Comparison of ENCODE assay signal across 29 mouse cellular contexts in genomic region chr1:131042263-131042662, GRCm38 (mm10). TPM values are rescaled to one million over a fixed set of nuclear protein-coding genes. Genes with fewer than 3 reads are reported as not detected.
DNase-seq lines count a peak whose midpoint lies in the region; ATAC-seq and TF ChIP-seq lines count a peak whose summit lies in the region.
"Had no signal": no experiment of that assay in that cellular context is flagged by ENCODE, and none has a peak within 500 bp of the region (broad histone marks: within the 10 kb centered on the region; RNA-seq: fewer than 3 reads in every experiment).

No protein-coding gene starts in this region.

- no peaks in the 10 kb centered on the region for H3K27me3 ChIP-seq in heart, embryonic 11.5 days (ENCODE audit: control insufficient read depth, insufficient read depth, low read length)
- H3K27me3 ChIP-seq in heart, adult 2 months (ENCODE audit: control insufficient read depth, insufficient read depth, low read length), result no peaks in the 10 kb centered on the region
- no peaks in the 10 kb centered on the region for H3K27me3 ChIP-seq in heart, embryonic 16.5 days (ENCODE audit: control insufficient read depth, insufficient read depth, low read length)
- no peaks in the 10 kb centered on the region for H3K27me3 ChIP-seq in midbrain, embryonic 10.5 days (ENCODE audit: low read depth, poor library complexity, severe bottlenecking)
- H3K27me3 ChIP-seq in midbrain, embryonic 14.5 days (ENCODE audit: control insufficient read depth, insufficient read depth, low read length), result no peaks in the 10 kb centered on the region
- H3K27me3 ChIP-seq: CH12.LX; embryonic facial prominence, embryonic 12.5 days; forebrain, embryonic 13.5 days; Patski had no signal

- ATAC-seq in heart, embryonic 11.5 days (replicated peaks; ENCODE audit: insufficient number of reproducible peaks, low FRiP score, low TSS enrichment), result no peak
- no peak for ATAC-seq in heart, embryonic 16.5 days (replicated peaks; ENCODE audit: extremely low read depth, insufficient read depth, low FRiP score)
- ATAC-seq in midbrain, embryonic 14.5 days (ENCODE audit: low FRiP score, low TSS enrichment), result no peak
- ATAC-seq: activated CD4-positive, CD25-positive, alpha-beta regulatory T cell, adult 4 months; CD4-positive, CD25-positive, alpha-beta regulatory T cell, adult 4 months; forebrain, embryonic 13.5 days; Patski had no signal

- no peak for TF ChIP-seq EP300 in heart, adult 2 months (IDR thresholded peaks at IDR 0.05; ENCODE audit: insufficient read depth, low read depth, low read length)

- WGBS in heart, embryonic 11.5 days (ENCODE audit: insufficient replicate concordance), result 48% methylated on average over 2 of the region's 2 CpGs
- 66% methylated on average over 2 of the region's 2 CpGs for WGBS in heart, adult 2 months
- WGBS in heart, embryonic 16.5 days, result 45% methylated on average over 2 of the region's 2 CpGs
- WGBS in midbrain, embryonic 10.5 days, result 56% methylated on average over 2 of the region's 2 CpGs
- 60% methylated on average over 2 of the region's 2 CpGs for WGBS in midbrain, embryonic 14.5 days

- no peak overlapping the region for H3K27ac ChIP-seq in heart, embryonic 11.5 days (ENCODE audit: low read depth, low read length)
- H3K27ac ChIP-seq in heart, adult 2 months, result no peak overlapping the region
- no peak overlapping the region for H3K27ac ChIP-seq in heart, embryonic 16.5 days (ENCODE audit: low read length)
- 0 out of 2 replicates have a peak overlapping the region, but pooled peaks have one; percentile 28 for H3K27ac ChIP-seq in midbrain, embryonic 10.5 days (replicated peaks)
- no peak overlapping the region for H3K27ac ChIP-seq in midbrain, embryonic 14.5 days (replicated peaks; ENCODE audit: low read depth, low read length)
- H3K27ac ChIP-seq: embryonic facial prominence, embryonic 10.5 days; embryonic facial prominence, embryonic 12.5 days; forebrain, embryonic 13.5 days had no signal

- no peaks in the 10 kb centered on the region for H3K79me2 ChIP-seq in heart, adult 2 months (replicated peaks; ENCODE audit: control insufficient read depth, insufficient read depth, low read length)

- peaks cover 15% of the 10 kb centered on the region for H3K4me1 ChIP-seq in heart, embryonic 11.5 days (ENCODE audit: control insufficient read depth, insufficient read depth, low read length)
- H3K4me1 ChIP-seq in heart, adult 2 months (ENCODE audit: control insufficient read depth, insufficient read depth, low read length), result no peaks in the 10 kb centered on the region
- peaks cover 15% of the 10 kb centered on the region for H3K4me1 ChIP-seq in heart, embryonic 16.5 days (ENCODE audit: control insufficient read depth, insufficient read depth, low read length)
- no peaks in the 10 kb centered on the region for H3K4me1 ChIP-seq in midbrain, embryonic 10.5 days
- no peaks in the 10 kb centered on the region for H3K4me1 ChIP-seq in midbrain, embryonic 14.5 days (ENCODE audit: control insufficient read depth, insufficient read depth, low read length)
- H3K4me1 ChIP-seq: embryonic facial prominence, embryonic 10.5 days; embryonic facial prominence, embryonic 12.5 days; forebrain, embryonic 13.5 days had no signal

- TF ChIP-seq POLR2A in heart, adult 2 months (IDR thresholded peaks at IDR 0.05; ENCODE audit: insufficient read depth, low read depth, low read length), result no peak

- H3K9me3 ChIP-seq in heart, embryonic 11.5 days (replicated peaks; ENCODE audit: control insufficient read depth, low read length), result no peaks in the 10 kb centered on the region
- H3K9me3 ChIP-seq in heart, embryonic 16.5 days (replicated peaks; ENCODE audit: control insufficient read depth, low read length), result peaks cover 3% of the 10 kb centered on the region
- H3K9me3 ChIP-seq in midbrain, embryonic 10.5 days (replicated peaks), result no peaks in the 10 kb centered on the region; the same call in 1 of the 2 replicates
- peaks cover 5% of the 10 kb centered on the region; the same call in 1 of the 2 replicates for H3K9me3 ChIP-seq in midbrain, embryonic 14.5 days (ENCODE audit: control insufficient read depth, low read length)
- H3K9me3 ChIP-seq: embryonic facial prominence, embryonic 10.5 days; embryonic facial prominence, embryonic 12.5 days; forebrain, embryonic 13.5 days; G1E had no signal

- intact Hi-C loops in heart, adult 2 months (cut with DNase I), result no loop called here
- intact Hi-C loops in heart, postnatal 36 days (cut with DNase I), result loop anchor here (10.0 kb wide), 1 partner anchor 347 kb away; no protein-coding TSS in a partner anchor

- H3K9ac ChIP-seq in heart, embryonic 11.5 days (ENCODE audit: low read depth, low read length), result 0 out of 2 replicates have a peak overlapping the region, but pooled peaks have one; percentile 39
- H3K9ac ChIP-seq in heart, adult 2 months (ENCODE audit: low read depth, low read length), result no peak overlapping the region
- H3K9ac ChIP-seq in heart, embryonic 16.5 days (ENCODE audit: low read length), result peak overlapping the region; percentile 19; the same call in 1 of the 2 replicates
- no peak overlapping the region for H3K9ac ChIP-seq in midbrain, embryonic 14.5 days (replicated peaks; ENCODE audit: low read length)
- H3K9ac ChIP-seq: embryonic facial prominence, embryonic 12.5 days; forebrain, embryonic 13.5 days had no signal

- H3K4me3 ChIP-seq in heart, embryonic 11.5 days (ENCODE audit: low read depth, low read length), result no peak overlapping the region
- no peak overlapping the region for H3K4me3 ChIP-seq in heart, adult 2 months
- H3K4me3 ChIP-seq in heart, embryonic 16.5 days (ENCODE audit: low read length), result no peak overlapping the region
- H3K4me3 ChIP-seq in midbrain, embryonic 10.5 days, result no peak overlapping the region
- no peak overlapping the region for H3K4me3 ChIP-seq in midbrain, embryonic 14.5 days (replicated peaks; ENCODE audit: low read depth, low read length)
- H3K4me3 ChIP-seq: embryonic facial prominence, embryonic 10.5 days; embryonic facial prominence, embryonic 12.5 days; forebrain, embryonic 13.5 days had no signal

- DNase-seq in heart, adult 11 months, result peak; percentile 88
- DNase-seq in heart, adult 9 months (ENCODE audit: low spot score in 2 of 2), result no peak
- DNase-seq in heart, adult 2 months, result no peak
- DNase-seq in heart, postnatal 36 days, result no peak
- DNase-seq in midbrain, embryonic 10.5 days (ENCODE audit: low spot score), result no peak
- no peak for DNase-seq in midbrain, embryonic 14.5 days
- DNase-seq: adrenal gland, adult 8-10 months; adrenal gland, postnatal 14 days; adrenal gland, postnatal 36 days; B cell, adult 2 months; cerebellum, adult 11-12 months; cerebellum, adult 2 months; cerebellum, adult 9-10 months; cerebellum, postnatal 10 days; cerebellum, postnatal 25 days had no signal

- H3K4me2 ChIP-seq in heart, embryonic 11.5 days, result no peak overlapping the region
- no peak overlapping the region for H3K4me2 ChIP-seq in heart, embryonic 16.5 days (ENCODE audit: low read depth, low read length)
- no peak overlapping the region for H3K4me2 ChIP-seq in midbrain, embryonic 14.5 days (ENCODE audit: low read length)
- H3K4me2 ChIP-seq: embryonic facial prominence, embryonic 12.5 days; forebrain, embryonic 13.5 days had no signal

- TF ChIP-seq CTCF in heart, adult 2 months (IDR thresholded peaks at IDR 0.05), result no peak

- no peaks in the 10 kb centered on the region for H3K36me3 ChIP-seq in heart, embryonic 11.5 days (ENCODE audit: control insufficient read depth, insufficient read depth, low read length)
- H3K36me3 ChIP-seq in heart, adult 2 months (ENCODE audit: control insufficient read depth, insufficient read depth, low read length), result no peaks in the 10 kb centered on the region
- H3K36me3 ChIP-seq in heart, embryonic 16.5 days (ENCODE audit: control insufficient read depth, insufficient read depth), result no peaks in the 10 kb centered on the region; the same call in 1 of the 2 replicates
- no peaks in the 10 kb centered on the region for H3K36me3 ChIP-seq in midbrain, embryonic 10.5 days
- no peaks in the 10 kb centered on the region for H3K36me3 ChIP-seq in midbrain, embryonic 14.5 days (ENCODE audit: control insufficient read depth, insufficient read depth, low read length)
- H3K36me3 ChIP-seq: embryonic facial prominence, embryonic 10.5 days; embryonic facial prominence, embryonic 12.5 days; G1E had no signal

RNA-seq across cellular contexts. Expression of gene Il10, which starts 22.6 kb away (rescaled TPM):
- polyA plus RNA-seq in heart, embryonic 11.5 days (2014; fragmentation: Nextera tagmentation; extraction: Ambion mirVana), result not detected in 2 replicates
- total RNA-seq in heart, adult 2 months (2021), result not detected
- not detected in 2 replicates for polyA plus RNA-seq in heart, adult 2 months (2012; rRNA removed)
- polyA plus RNA-seq in heart, embryonic 16.5 days (2015; fragmentation: Nextera tagmentation; extraction: Ambion mirVana), result 0.11 and 0.14 TPM in 2 replicates
- not detected for total RNA-seq in heart, postnatal 36 days (2021)
- not detected in 2 replicates for polyA plus RNA-seq in midbrain, embryonic 10.5 days (2016; fragmentation: Nextera tagmentation; extraction: Ambion mirVana)
- not detected in 2 replicates for polyA plus RNA-seq in midbrain, embryonic 14.5 days (2014; fragmentation: Nextera tagmentation; extraction: Ambion mirVana)
- total RNA-seq: adrenal gland, adult 18-20 months; adrenal gland, postnatal 14 days; adrenal gland, postnatal 36 days; G1E had no signal
- polyA plus RNA-seq: cerebellum, adult 2 months; cortical plate, adult 2 months; embryonic facial prominence, embryonic 10.5 days; embryonic facial prominence, embryonic 12.5 days; embryonic facial prominence, embryonic 14.5 days; forebrain, embryonic 11.5 days; forebrain, embryonic 13.5 days; G1E had no signal

RNA-seq across cellular contexts. Expression of gene Mapkapk2, which starts 55.4 kb away (rescaled TPM):
- polyA plus RNA-seq in heart, embryonic 11.5 days (2014; fragmentation: Nextera tagmentation; extraction: Ambion mirVana), result 51.4 and 57.6 TPM in 2 replicates
- total RNA-seq in heart, adult 2 months (2021), result 100 to 1,000 TPM; 283 to 363 TPM
- 196 and 305 TPM in 2 replicates for polyA plus RNA-seq in heart, adult 2 months (2012; rRNA removed)
- 61.4 and 66.8 TPM in 2 replicates for polyA plus RNA-seq in heart, embryonic 16.5 days (2015; fragmentation: Nextera tagmentation; extraction: Ambion mirVana)
- 100 to 1,000 TPM; 292 to 300 TPM for total RNA-seq in heart, postnatal 36 days (2021)
- polyA plus RNA-seq in midbrain, embryonic 10.5 days (2016; fragmentation: Nextera tagmentation; extraction: Ambion mirVana), result 50.9 and 55.7 TPM in 2 replicates
- 25.0 and 35.0 TPM in 2 replicates for polyA plus RNA-seq in midbrain, embryonic 14.5 days (2014; fragmentation: Nextera tagmentation; extraction: Ambion mirVana)

Comparison
In these comparisons a context has a peak if more than half of its experiments do, and no peak if none do; other contexts are left out.
1. H3K9ac ChIP-seq: peak in heart, embryonic 11.5 days (single experiment) and heart, embryonic 16.5 days (single experiment); none in heart, adult 2 months (single experiment) and midbrain, embryonic 14.5 days (single experiment).